Mouse (Mus musculus) megakaryocyte, embryonic 14.5 days (primary cell): ENCODE data around the gene Crk.

Source experiments
- FLI1 ChIP-seq: IDR thresholded peaks from 2 replicates; pipeline ENCODE4 v1.6.1; 2012; ENCODE audit warnings: low read length, inconsistent platforms, mixed read lengths
- GATA1 ChIP-seq: IDR thresholded peaks from 3 replicates; pipeline ENCODE4 v1.6.1; 2012; ENCODE audit warnings: mixed read lengths, low read length, inconsistent platforms, borderline replicate concordance

DNA sequence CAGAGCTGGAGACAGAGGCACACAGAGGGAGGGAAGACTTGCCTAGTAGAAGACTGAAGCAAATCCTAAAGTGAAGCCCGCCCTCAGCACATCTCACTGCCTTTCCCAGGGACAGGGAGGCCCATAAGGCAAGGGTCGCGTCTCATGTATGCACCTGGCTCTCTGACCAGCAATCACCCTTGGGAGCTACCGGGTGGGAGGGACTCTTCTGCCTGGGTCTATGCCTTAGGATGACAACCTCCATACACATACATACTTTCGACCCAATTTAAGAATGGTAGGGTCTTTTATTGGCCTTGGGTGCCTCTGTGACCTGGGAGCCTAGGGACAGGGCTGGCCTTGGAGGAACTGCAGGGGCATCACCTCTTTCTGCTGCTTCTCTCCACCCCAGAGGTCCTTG is 5.6 kb upstream of the Crk start:
- no peak for TF ChIP-seq GATA1
- no peak for TF ChIP-seq FLI1
